Mouse (Mus musculus) spleen, adult 18-20 months (tissue): Measurements from ENCODE around the gene Gm20696.
A peak's percentile ranks its signal among the peaks of the same experiment; 100 is the strongest.

Experiments used
- DNase-seq, 2 experiments: peaks; one replicate each; pipeline ENCODE4 v3.0.0; 2022; ENCODE audit warnings: mixed read lengths in 2 of 2

Gm20696 gene

GRCm38 (mm10) chr6:99347836-99348235 is 318.8 kb downstream of the Gm20696 start:
- no peak for DNase-seq

GRCm38 (mm10) chr6:99344966-99345365 is 321.6 kb downstream of the Gm20696 start:
- no peak for DNase-seq

GRCm38 (mm10) chr6:99344357-99344756 is 322.2 kb downstream of the Gm20696 start:
- no peak for DNase-seq

GRCm38 (mm10) chr6:99343815-99344214 is 322.8 kb downstream of the Gm20696 start:
- DNase-seq = no peak

GRCm38 (mm10) chr6:99342416-99342815 is 324.2 kb downstream of the Gm20696 start:
- no peak for DNase-seq

GRCm38 (mm10) chr6:99340902-99341301 is 325.7 kb downstream of the Gm20696 start:
- DNase-seq = no peak

GRCm38 (mm10) chr6:99339986-99340721 is 326.4 kb downstream of the Gm20696 start:
- DNase-seq = no peak

GRCm38 (mm10) chr6:99339343-99339620 is 327.3 kb downstream of the Gm20696 start:
- peak in 1 of 2 experiments; percentile 49 for DNase-seq

GRCm38 (mm10) chr6:99338593-99339342 is 327.8 kb downstream of the Gm20696 start:
- DNase-seq = peak in 1 of 2 experiments; percentile 20

GRCm38 (mm10) chr6:99338174-99338573 is 328.4 kb downstream of the Gm20696 start:
- no peak for DNase-seq

GRCm38 (mm10) chr6:99337575-99337974 is 329.0 kb downstream of the Gm20696 start:
- peak in 1 of 2 experiments; percentile 32 for DNase-seq

- no peak for DNase-seq
Observed at GRCm38 (mm10) chr6:99336191-99336590, 330.4 kb downstream of the Gm20696 start.

- no peak for DNase-seq
Observed at GRCm38 (mm10) chr6:99335174-99335830, 331.3 kb downstream of the Gm20696 start.

- no peak for DNase-seq
Observed at GRCm38 (mm10) chr6:99334255-99334654, 332.3 kb downstream of the Gm20696 start.

- DNase-seq = no peak
Observed at GRCm38 (mm10) chr6:99333127-99333526, 333.5 kb downstream of the Gm20696 start.

- DNase-seq = no peak
Observed at GRCm38 (mm10) chr6:99330169-99330568, 336.4 kb downstream of the Gm20696 start.

GRCm38 (mm10) chr6:99328634-99329033 is 338.0 kb downstream of the Gm20696 start:
- DNase-seq = no peak

GRCm38 (mm10) chr6:99328146-99328545 is 338.5 kb downstream of the Gm20696 start:
- no peak for DNase-seq

GRCm38 (mm10) chr6:99327721-99328120 is 338.9 kb downstream of the Gm20696 start:
- DNase-seq = no peak

- no peak for DNase-seq
Observed at GRCm38 (mm10) chr6:99325881-99326280, 340.7 kb downstream of the Gm20696 start.

GRCm38 (mm10) chr6:99325461-99325860 is 341.1 kb downstream of the Gm20696 start:
- no peak for DNase-seq

GRCm38 (mm10) chr6:99322132-99322904 is 344.3 kb downstream of the Gm20696 start:
- DNase-seq = no peak

GRCm38 (mm10) chr6:99320444-99320843 is 346.2 kb downstream of the Gm20696 start:
- no peak for DNase-seq
